Mouse (Mus musculus): ENCODE data around the gene BC052040.

DNA sequence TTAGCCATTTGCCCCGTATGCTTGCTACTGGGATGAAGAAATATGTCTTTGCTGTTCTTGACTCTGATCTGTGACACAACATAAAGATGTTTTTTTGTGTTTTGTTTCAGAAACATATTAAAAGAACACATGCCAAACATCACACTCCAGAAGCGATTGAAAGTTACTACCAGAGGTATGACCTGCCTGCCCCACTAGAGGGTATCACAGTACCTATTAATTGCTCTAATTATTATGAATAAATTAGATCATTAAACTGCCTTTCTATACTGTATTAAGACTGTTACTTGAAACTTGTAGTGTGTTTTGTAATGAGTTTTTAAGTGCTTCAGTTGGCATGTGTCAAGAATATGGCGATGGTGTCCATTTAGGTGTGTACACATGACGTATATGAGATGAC lies 50.3 kb downstream of the BC052040 start:
- TF ChIP-seq CTCF (IDR thresholded peaks at IDR 0.05; ENCODE audit: control insufficient read depth, insufficient read depth, insufficient read length) (no peak), FOSL1 (IDR thresholded peaks at IDR 0.05; ENCODE audit: insufficient read depth, low read length, poor library complexity, severe bottlenecking) (no peak), MAX (IDR thresholded peaks at IDR 0.05) (no peak), CEBPB (IDR thresholded peaks at IDR 0.05; ENCODE audit: low read depth) (no peak)
